Mouse (Mus musculus): ENCODE data around the gene Invs.

- TF ChIP-seq POLR2A (IDR thresholded peaks at IDR 0.05; ENCODE audit: insufficient read depth, low read depth, low read length) (no peak), CTCF (IDR thresholded peaks at IDR 0.05) (no peak), EP300 (IDR thresholded peaks at IDR 0.05; ENCODE audit: insufficient read depth, low read depth, low read length) (no peak)
These were observed 91.5 kb downstream of the Invs start for GRCm38 (mm10) chr4:48371037-48371436.
